Mouse (Mus musculus): Measurements from ENCODE around the gene Vps26c.

GRCm38 (mm10) chr16:94574718-94575094, 48.1 kb upstream of the Vps26c start:
- no peak for TF ChIP-seq CTCF (IDR thresholded peaks at IDR 0.05; ENCODE audit: insufficient read depth, low read length)
- no peak for TF ChIP-seq POLR2A (IDR thresholded peaks at IDR 0.05; ENCODE audit: borderline replicate concordance, extremely low read depth, low read depth, low read length)
